Comparison of ENCODE assay signal across 29 mouse cellular contexts in genomic region chr6:98332714-98333113, GRCm38 (mm10). TPM values are rescaled to one million over a fixed set of nuclear protein-coding genes. Genes with fewer than 3 reads are reported as not detected.
DNase-seq lines count a peak whose midpoint lies in the region; ATAC-seq and TF ChIP-seq lines count a peak whose summit lies in the region.
"Had no signal": no experiment of that assay in that cellular context is flagged by ENCODE, and none has a peak within 500 bp of the region (broad histone marks: within the 10 kb centered on the region; RNA-seq: fewer than 3 reads in every experiment).

No protein-coding gene starts in this region.

- no peaks in the 10 kb centered on the region for H3K27me3 ChIP-seq in liver, adult 2 months (ENCODE audit: control insufficient read depth, insufficient read depth, low read length)
- H3K27me3 ChIP-seq in liver, embryonic 11.5 days (replicated peaks; ENCODE audit: control insufficient read depth, insufficient read depth, low read length) = no peaks in the 10 kb centered on the region
- 0 out of 2 replicates have a peak, but pooled peaks cover 2% of the 10 kb centered on the region for H3K27me3 ChIP-seq in heart, embryonic 12.5 days (replicated peaks)
- H3K27me3 ChIP-seq: embryonic facial prominence, embryonic 12.5 days; embryonic facial prominence, embryonic 15.5 days; heart, embryonic 13.5 days had no signal

- ATAC-seq in liver, embryonic 11.5 days (replicated peaks; ENCODE audit: low FRiP score) = no peak
- ATAC-seq in heart, embryonic 12.5 days (ENCODE audit: insufficient number of reproducible peaks, low FRiP score) = no peak
- ATAC-seq: forebrain, embryonic 14.5 days; forebrain, postnatal 0 days; Patski had no signal

- no peak overlapping the region for H3K4me2 ChIP-seq in liver, embryonic 11.5 days
- H3K4me2 ChIP-seq in heart, embryonic 12.5 days = no peak overlapping the region
- H3K4me2 ChIP-seq: embryonic facial prominence, embryonic 12.5 days; embryonic facial prominence, embryonic 15.5 days; heart, embryonic 13.5 days; hindbrain, embryonic 14.5 days had no signal

- no peaks in the 10 kb centered on the region for H3K9me3 ChIP-seq in liver, embryonic 11.5 days (ENCODE audit: control insufficient read depth, low read length)
- no peaks in the 10 kb centered on the region for H3K9me3 ChIP-seq in heart, embryonic 12.5 days (replicated peaks)
- H3K9me3 ChIP-seq: embryonic facial prominence, embryonic 12.5 days; embryonic facial prominence, embryonic 15.5 days; heart, embryonic 13.5 days had no signal

- no peaks in the 10 kb centered on the region for H3K36me3 ChIP-seq in liver, adult 2 months (ENCODE audit: control insufficient read depth, insufficient read depth, low read length)
- no peaks in the 10 kb centered on the region for H3K36me3 ChIP-seq in liver, embryonic 11.5 days (ENCODE audit: control insufficient read depth, insufficient read depth, low read length)
- no peaks in the 10 kb centered on the region for H3K36me3 ChIP-seq in heart, embryonic 12.5 days
- H3K36me3 ChIP-seq: embryonic facial prominence, embryonic 12.5 days; embryonic facial prominence, embryonic 15.5 days; heart, embryonic 13.5 days had no signal

- DNase-seq in liver, adult 2 months (ENCODE audit: extremely low read depth, low read depth, low spot score) = peak; percentile 28
- no peak for DNase-seq in liver, embryonic 11.5 days (ENCODE audit: low spot score)
- DNase-seq in lung, postnatal 36 days = peak; percentile 13
- no peak for DNase-seq in lung, adult 18-20 months
- DNase-seq in monocyte, adult 2 months (ENCODE audit: low read depth in 1 of 2, low spot score in 2 of 2) = peak; percentile 0 to 4
- DNase-seq in Muller cell, postnatal 12 days (ENCODE audit: inconsistent ontology term) = no peak
- DNase-seq in left cerebral cortex, adult 2 months (ENCODE audit: extremely low spot score in 1 of 2, low spot score in 2 of 2) = no peak
- DNase-seq: adrenal gland, postnatal 10 days; adrenal gland, postnatal 36 days; cerebellum, adult 18-20 months; cerebellum, adult 9-10 months; cerebellum, postnatal 14 days; forebrain, postnatal 0 days; gastrocnemius, adult 2 months; gastrocnemius, postnatal 14 days; heart, postnatal 14 days; heart, postnatal 4 days had no signal

- no peak for TF ChIP-seq POLR2A in liver, adult 2 months (IDR thresholded peaks at IDR 0.05; ENCODE audit: extremely low read depth, insufficient read depth, low read length)

- H3K9ac ChIP-seq in liver, adult 2 months (ENCODE audit: low read depth, low read length) = no peak overlapping the region
- no peak overlapping the region for H3K9ac ChIP-seq in liver, embryonic 11.5 days (ENCODE audit: low read depth, low read length)
- H3K9ac ChIP-seq in heart, embryonic 12.5 days = no peak overlapping the region
- H3K9ac ChIP-seq: embryonic facial prominence, embryonic 12.5 days; embryonic facial prominence, embryonic 15.5 days; forebrain, postnatal 0 days; heart, embryonic 13.5 days; hindbrain, embryonic 14.5 days had no signal

- no peak for TF ChIP-seq CTCF in liver, adult 2 months (IDR thresholded peaks at IDR 0.05; ENCODE audit: low read depth, low read length)
- TF ChIP-seq CTCF in left cerebral cortex, adult 2 months (IDR thresholded peaks at IDR 0.05) = no peak

- intact Hi-C loops in left cerebral cortex, adult 2 months (cut with DNase I) = no loop called here

- no peaks in the 10 kb centered on the region for H3K4me1 ChIP-seq in liver, adult 2 months (ENCODE audit: control insufficient read depth, insufficient read depth, low read length)
- no peaks in the 10 kb centered on the region for H3K4me1 ChIP-seq in liver, embryonic 11.5 days (replicated peaks; ENCODE audit: control insufficient read depth, insufficient read depth, low read length)
- H3K4me1 ChIP-seq in heart, embryonic 12.5 days (replicated peaks) = no peaks in the 10 kb centered on the region
- H3K4me1 ChIP-seq: embryonic facial prominence, embryonic 12.5 days; embryonic facial prominence, embryonic 15.5 days; heart, embryonic 13.5 days had no signal

- no peak overlapping the region for H3K27ac ChIP-seq in liver, adult 2 months (replicated peaks; ENCODE audit: insufficient read depth, low read depth, low read length)
- no peak overlapping the region for H3K27ac ChIP-seq in liver, embryonic 11.5 days (ENCODE audit: low read depth, low read length)
- no peak overlapping the region for H3K27ac ChIP-seq in heart, embryonic 12.5 days (ENCODE audit: poor library complexity, severe bottlenecking)
- no peak overlapping the region for H3K27ac ChIP-seq in left cerebral cortex, adult 2 months
- H3K27ac ChIP-seq: embryonic facial prominence, embryonic 12.5 days; embryonic facial prominence, embryonic 15.5 days; gastrocnemius, adult 2 months; heart, embryonic 13.5 days; hindbrain, embryonic 14.5 days had no signal

- WGBS in liver, adult 2 months = 72% methylated on average over 2 of the region's 2 CpGs
- WGBS in liver, embryonic 11.5 days = 75% methylated on average over 2 of the region's 2 CpGs
- 82% methylated on average over 2 of the region's 2 CpGs for WGBS in heart, embryonic 12.5 days

- H3K4me3 ChIP-seq in liver, adult 2 months (ENCODE audit: insufficient read depth, low read depth, low read length) = no peak overlapping the region
- no peak overlapping the region for H3K4me3 ChIP-seq in liver, embryonic 11.5 days (ENCODE audit: low read depth, low read length)
- H3K4me3 ChIP-seq in heart, embryonic 12.5 days = no peak overlapping the region
- no peak overlapping the region for H3K4me3 ChIP-seq in left cerebral cortex, adult 2 months
- H3K4me3 ChIP-seq: embryonic facial prominence, embryonic 12.5 days; embryonic facial prominence, embryonic 15.5 days; gastrocnemius, adult 2 months; heart, embryonic 13.5 days had no signal

- H3K79me2 ChIP-seq in liver, adult 2 months (ENCODE audit: control insufficient read depth, insufficient read depth, low read length) = no peaks in the 10 kb centered on the region

RNA-seq across cellular contexts. Expression of gene Gm765, which starts 9.8 kb away (rescaled TPM):
- 0.27 and 0.92 TPM in 2 replicates for total RNA-seq in liver, adult 2 months (2014; rRNA removed)
- polyA plus RNA-seq in liver, adult 2 months (2012; rRNA removed) = 0.09 TPM in 2 replicates
- not detected in 2 replicates for polyA plus RNA-seq in liver, embryonic 11.5 days (2014; fragmentation: Nextera tagmentation; extraction: Ambion mirVana)
- not detected in 2 replicates for polyA plus RNA-seq in heart, embryonic 12.5 days (2016; fragmentation: Nextera tagmentation; extraction: Ambion mirVana)
- 1 to 10 TPM; 5.0 to 6.4 TPM for total RNA-seq in left cerebral cortex, adult 2 months (2021)
- total RNA-seq: adrenal gland, postnatal 10 days; adrenal gland, postnatal 36 days; ES-E14; forebrain, postnatal 0 days; heart, adult 18-20 months; heart, postnatal 14 days; heart, postnatal 4 days had no signal
- polyA plus RNA-seq: embryonic facial prominence, embryonic 12.5 days; forebrain, embryonic 11.5 days; forebrain, embryonic 14.5 days; heart, embryonic 13.5 days; heart, embryonic 16.5 days; hindbrain, embryonic 11.5 days; hindbrain, embryonic 14.5 days; Patski had no signal

Comparison
In these comparisons a context has a peak if more than half of its experiments do, and no peak if none do; other contexts are left out.
1. DNase-seq: peak in liver, adult 2 months (single experiment), lung, postnatal 36 days (single experiment) and monocyte, adult 2 months (2 of 2); none in liver, embryonic 11.5 days (single experiment), lung, adult 18-20 months (0 of 2), Muller cell, postnatal 12 days (single experiment) and left cerebral cortex, adult 2 months (0 of 2).